Mouse (Mus musculus): ENCODE data around the gene Oaz1. TPM values are rescaled to one million over a fixed set of nuclear protein-coding genes. Genes with fewer than 3 reads are reported as not detected.

Gene Oaz1
- total RNA-seq, 2 experiments from 2014 or later: 414 to 433 TPM

DNA sequence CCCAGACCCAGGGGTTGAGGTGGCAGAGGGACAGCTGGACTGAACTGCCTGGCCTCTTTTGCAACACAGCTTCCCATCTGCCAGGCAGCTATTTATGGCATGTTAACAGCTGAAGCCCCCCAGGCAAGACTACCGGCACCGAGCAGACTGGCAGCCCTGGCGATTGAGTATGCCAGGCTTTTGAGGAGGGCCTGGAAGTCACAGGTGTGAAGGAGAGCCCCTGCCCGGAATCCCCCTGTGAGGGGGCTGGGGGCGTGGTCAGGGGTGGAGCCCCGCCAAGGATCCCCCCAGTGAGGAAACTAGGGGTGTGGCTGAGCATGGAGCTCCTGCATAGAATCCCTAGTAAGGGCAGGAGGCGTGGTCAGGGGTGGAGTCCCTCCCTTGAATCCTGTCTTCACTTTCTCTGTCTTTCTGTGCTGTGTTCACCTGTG lies 10.5 kb downstream of the Oaz1 start:
- no peak for DNase-seq (ENCODE audit: extremely low spot score in 1 of 2, low spot score in 2 of 2)
- intact Hi-C loops (cut with DNase I): no loop called here

DNA sequence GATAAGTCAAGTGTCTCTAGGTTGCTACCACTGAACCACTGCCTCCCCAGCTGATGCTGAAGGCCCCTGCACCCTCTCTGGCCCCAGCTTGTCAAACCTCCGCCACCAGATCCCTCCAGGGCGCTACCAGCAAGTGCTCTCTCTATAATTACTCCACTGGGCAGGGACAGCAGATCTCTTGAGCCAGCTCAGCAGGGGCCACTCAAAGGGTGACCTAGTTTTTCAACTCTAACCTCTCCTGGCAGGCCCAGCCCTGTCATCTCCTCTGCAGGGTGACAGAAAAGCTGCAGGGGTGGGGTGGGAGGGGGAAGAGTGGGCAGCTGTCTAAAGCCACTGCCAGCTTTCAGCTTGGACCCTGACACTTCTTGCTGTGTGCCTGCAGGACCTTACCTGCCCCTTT lies 11.4 kb downstream of the Oaz1 start:
- no peak for DNase-seq (ENCODE audit: extremely low spot score in 1 of 2, low spot score in 2 of 2)
- intact Hi-C loops (cut with DNase I): no loop called here

DNA sequence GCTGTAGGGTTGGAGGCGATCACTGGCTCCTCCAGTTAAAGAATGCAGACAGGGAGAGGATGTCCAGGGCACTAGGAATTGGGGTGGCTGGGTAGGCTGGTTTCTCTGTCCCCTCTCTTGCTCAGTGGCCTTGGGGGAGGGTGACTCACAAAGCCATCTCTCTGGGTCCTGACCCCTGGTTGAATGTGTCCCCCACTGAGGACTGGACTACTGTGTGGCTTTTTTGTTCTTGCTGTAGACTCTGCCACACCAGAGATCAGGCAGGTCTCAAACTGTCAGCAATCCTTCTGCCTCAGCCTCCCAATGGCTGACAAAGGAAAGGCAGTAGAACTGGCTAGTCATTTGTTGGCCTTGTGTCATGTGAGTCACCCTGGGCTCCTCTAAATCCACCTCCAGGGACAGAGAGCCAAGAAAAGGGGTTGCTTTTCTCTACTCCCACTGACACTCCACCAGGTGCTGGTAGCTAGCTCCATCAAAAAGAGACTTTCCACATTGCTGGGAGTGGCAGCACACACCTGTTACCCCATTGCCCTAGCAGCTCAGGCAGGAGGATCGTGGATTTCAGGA lies 12.0 kb downstream of the Oaz1 start:
- DNase-seq (ENCODE audit: extremely low spot score in 1 of 2, low spot score in 2 of 2): no peak
- intact Hi-C loops (cut with DNase I): no loop called here

DNA sequence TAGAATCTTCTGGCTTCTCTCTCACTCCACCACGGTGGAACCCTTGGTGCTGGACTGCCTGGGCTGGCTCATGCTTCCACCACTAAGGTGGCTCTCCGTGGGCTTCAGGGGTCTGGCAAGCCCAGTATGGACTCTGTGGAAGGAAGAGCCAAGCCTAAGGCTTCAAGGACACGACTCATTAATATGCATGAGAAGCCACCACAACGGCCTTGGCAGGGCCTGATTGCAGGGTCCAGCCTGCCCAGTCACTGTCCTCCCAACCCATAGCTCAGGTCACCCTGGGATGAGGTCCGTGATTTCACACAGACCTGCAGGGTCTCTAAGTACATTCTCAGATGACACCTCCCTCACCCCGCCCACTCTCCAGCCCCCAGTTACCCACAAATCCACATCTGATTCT lies 13.4 kb downstream of the Oaz1 start:
- intact Hi-C loops (cut with DNase I): no loop called here
- no peak for DNase-seq (ENCODE audit: extremely low spot score in 1 of 2, low spot score in 2 of 2)

DNA sequence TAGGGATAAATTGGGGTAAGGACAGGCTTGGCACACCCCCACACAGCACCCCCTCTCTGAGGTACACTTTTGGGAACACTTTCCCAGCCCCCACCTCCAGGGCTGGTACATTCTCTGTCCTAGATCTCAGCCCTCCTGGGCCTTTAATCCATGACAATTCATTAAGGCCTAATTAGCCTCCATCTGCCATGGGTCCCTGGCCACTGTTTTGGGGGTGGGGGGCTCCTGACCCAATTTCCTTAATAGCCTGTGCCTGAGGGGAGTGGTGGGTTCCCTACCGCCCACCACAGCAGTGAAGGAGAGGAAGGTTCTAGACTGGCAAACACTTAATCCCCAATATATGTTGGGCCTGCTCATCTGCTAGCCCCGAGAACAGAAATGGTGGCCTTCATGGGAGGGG lies 15.2 kb downstream of the Oaz1 start:
- intact Hi-C loops (cut with DNase I): no loop called here
- no peak for DNase-seq (ENCODE audit: extremely low spot score in 1 of 2, low spot score in 2 of 2)

DNA sequence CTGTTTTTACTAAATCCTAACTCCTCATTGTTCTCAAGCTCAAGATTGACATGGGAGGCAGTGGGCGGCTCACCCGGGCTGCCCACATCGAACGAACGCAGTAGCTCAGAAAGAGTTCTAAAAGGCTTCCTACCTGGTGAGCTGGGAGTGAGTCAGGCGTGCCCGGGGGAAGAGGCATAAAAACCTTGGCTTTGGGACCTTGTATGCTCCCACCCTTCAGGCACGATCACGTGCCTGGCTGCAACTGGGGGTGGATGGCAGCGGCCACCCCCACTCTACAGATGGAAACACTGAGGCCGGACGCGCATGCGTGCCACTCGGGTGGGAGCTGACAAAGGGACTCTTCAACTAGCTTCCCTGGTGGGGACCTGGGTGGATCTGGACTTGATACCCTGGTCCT lies 15.9 kb downstream of the Oaz1 start:
- intact Hi-C loops (cut with DNase I): no loop called here
- no peak for DNase-seq (ENCODE audit: extremely low spot score in 1 of 2, low spot score in 2 of 2)

DNA sequence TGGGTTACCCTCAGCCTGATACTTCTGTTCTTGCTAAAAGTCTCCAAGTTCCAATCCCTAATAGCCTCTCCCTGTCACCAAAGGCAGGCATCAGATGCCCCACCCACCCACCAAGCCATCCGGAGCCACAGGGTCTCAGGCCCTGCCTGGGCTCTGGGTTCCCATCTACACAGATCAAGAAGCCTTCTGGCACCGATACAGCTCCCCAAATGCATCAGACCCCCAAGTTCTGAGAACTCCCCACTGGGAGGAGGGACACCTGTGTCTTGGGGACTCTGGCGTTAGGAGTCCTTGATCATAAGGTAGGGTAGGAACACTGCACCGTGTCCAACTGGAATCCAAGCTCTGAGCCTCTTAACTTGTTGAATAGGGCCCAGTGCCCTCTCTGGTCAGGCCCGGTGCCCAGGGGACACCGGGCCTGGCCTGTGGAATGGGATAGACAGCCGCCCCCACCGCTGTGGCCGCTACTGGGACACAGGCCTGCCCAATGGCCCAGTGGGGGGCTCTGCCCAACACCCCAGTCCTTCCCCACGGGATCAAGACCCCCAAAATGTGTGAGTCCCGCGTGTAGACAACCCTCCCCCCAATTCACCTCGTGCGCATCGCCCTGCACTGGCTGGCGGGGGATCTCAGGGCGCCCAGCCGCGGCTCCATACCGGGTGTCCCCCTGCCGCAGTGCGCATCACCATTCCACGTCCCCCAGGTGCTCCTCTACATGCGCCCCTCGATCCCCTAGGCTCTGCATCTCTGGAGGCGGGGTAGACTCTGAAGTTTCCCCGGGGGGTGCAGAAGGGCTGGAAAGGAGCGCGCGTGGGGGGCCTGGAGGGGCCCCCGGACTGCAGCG lies 16.9 kb downstream of the Oaz1 start:
- intact Hi-C loops (cut with DNase I): no loop called here
- no peak for DNase-seq (ENCODE audit: extremely low spot score in 1 of 2, low spot score in 2 of 2)

DNA sequence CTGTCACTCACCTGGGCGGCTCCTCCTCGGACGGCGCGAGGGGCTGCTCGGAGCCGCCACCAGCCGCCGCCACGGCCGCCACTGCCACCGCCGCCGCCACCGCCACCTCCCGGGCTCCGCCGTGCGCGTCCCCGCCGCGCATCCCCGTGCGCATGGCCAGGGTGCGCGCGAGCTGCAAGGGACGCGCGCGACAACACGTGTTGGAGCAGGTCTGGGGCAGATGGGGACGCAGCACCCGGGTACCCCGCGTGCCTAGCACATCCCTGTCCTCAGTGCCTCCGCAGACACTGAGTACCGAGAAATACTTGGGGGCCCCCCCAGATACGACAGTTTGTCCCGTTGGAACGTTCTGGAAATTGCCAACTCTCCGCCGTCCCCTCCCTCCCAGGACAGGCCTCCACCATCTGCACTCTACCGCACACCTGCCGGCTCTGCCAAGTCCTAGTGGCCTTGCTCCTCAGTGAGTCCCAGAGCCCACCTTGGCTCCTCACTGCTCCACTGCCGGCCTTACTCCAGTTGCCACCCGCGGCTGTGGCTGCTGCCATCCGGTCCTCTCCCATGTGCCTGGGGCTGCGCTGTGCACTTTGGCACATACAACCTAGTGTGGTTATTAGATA lies 17.6 kb downstream of the Oaz1 start, which contains the start of gene Lingo3:
Gene Lingo3, minus strand, starts transcription at position 109 of the 617 bp plus-strand sequence.
- intact Hi-C loops (cut with DNase I): no loop called here
- peak in 1 of 2 experiments; percentile 78 for DNase-seq (ENCODE audit: extremely low spot score in 1 of 2, low spot score in 2 of 2)

DNA sequence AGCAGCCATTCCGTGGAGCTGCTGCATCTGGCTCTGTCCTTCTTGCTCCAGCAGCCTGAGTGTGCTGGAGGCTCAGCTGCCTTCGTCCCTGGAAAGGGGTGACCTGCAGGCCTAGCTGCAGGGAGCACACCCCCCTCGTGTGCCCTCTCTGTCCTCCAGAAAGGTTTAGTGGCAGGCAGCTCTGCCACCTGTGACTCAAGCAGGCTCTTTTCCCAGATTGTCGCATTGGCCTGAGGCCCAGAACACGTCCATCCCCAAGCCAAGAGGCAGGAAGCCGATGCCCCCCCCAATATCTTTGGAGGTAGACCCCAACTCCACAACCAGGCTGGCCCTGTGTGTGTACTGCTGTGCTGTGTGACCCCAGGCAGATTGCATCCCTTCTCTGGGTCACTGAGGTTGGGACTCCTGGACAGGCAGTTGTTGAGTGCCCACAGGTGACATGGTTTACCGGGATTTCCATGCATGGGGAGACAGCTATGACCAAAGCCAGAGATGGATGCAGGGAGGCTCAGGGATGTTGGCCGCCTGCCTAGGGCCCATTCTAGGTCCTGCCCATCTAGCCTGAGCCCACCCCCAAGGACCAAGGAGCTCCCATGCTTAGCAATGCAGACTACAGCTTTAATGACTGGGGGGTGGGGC lies 18.7 kb downstream of the Oaz1 start:
- no peak for DNase-seq (ENCODE audit: extremely low spot score in 1 of 2, low spot score in 2 of 2)
- intact Hi-C loops (cut with DNase I): no loop called here

DNA sequence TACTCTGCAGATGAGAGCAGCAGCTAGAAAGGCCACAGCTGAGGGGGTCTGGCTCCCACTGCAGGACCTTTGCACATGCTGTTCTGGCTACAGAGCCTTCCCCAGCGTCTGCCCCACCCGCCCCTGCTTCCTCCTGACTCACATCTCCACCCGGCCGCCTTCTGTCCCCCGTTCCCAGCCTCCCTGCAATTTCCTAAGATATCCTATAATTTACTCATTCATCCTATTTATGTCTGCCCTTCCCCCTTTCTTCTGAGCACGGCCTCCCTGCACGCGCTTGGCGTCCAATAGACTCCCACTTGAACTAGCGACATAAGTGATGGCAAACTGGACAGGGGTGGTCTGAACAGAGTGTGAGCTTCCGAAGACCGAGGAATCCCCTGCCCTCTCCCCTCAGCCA lies 19.3 kb downstream of the Oaz1 start:
- intact Hi-C loops (cut with DNase I): no loop called here
- DNase-seq (ENCODE audit: extremely low spot score in 1 of 2, low spot score in 2 of 2): no peak

DNA sequence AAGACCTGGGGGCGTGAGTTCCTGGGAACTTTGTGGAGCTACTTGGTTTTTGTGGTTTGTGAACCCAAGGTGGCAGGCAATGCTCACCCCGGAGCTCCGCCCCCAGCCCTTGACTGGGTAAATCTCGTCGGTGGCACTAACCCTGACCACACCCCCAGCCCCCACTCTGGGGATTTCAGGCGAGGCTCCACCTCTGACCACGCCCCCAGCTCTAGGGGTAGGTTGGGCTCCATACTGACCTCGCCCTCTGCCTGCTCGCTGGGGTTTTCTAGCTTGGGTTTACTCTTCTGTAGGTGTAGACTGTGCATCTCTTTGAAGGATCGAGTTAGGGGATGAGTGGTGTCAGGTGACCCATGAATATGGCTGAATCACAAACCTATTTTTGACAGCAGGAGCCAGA lies 22.1 kb downstream of the Oaz1 start:
- intact Hi-C loops (cut with DNase I): no loop called here
- peak in 1 of 2 experiments; percentile 74 for DNase-seq (ENCODE audit: extremely low spot score in 1 of 2, low spot score in 2 of 2)

DNA sequence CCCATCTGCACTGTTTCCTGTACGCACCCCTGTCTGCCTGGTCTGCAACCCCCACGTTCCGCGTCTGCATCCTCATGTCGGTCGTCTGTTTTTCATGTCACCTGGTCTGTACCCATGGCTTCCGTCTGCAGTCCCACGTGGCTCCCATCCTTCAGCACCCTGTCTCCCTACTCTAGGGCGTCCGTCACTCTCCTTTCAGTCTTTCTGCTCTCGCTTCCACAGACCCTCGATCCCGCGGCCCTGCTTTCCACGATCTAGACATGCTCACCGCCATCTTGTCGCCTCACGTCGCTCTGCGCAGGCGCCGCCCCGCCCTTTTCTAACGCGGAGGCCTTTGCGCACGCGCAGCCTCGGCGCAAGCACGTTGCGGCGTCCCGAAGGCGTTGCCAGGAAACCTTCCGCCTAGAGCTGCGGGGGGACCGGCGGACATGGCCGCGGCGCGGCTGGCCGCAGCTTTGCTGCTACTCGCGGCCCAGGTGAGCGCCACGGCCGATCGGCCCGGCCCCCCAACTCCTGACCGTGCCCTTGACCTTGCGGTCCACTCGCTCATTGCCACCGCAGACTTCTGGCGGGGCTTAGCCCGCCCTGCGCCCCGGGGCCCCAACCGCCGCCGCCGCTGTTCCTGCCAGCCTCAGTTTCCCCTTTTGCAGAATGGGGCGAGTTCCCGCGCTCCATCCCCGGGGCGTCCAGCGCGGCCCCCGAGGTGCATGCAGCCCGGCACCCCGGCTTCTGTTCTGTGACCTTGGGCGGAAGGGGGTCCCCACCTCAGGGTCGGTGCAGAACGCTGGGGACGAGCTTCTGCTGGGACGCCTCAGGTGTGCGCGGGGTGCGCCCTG lies 28.7 kb downstream of the Oaz1 start, which contains the start of the genes Lsm7 and Sppl2b:
Gene Lsm7, minus strand, starts transcription at position 297 of the 836 bp plus-strand sequence.
Gene Sppl2b, plus strand, starts transcription at position 363 of the 836 bp plus-strand sequence.
- intact Hi-C loops (cut with DNase I): no loop called here
- peak; percentile 93 to 97 for DNase-seq (ENCODE audit: extremely low spot score in 1 of 2, low spot score in 2 of 2)

DNA sequence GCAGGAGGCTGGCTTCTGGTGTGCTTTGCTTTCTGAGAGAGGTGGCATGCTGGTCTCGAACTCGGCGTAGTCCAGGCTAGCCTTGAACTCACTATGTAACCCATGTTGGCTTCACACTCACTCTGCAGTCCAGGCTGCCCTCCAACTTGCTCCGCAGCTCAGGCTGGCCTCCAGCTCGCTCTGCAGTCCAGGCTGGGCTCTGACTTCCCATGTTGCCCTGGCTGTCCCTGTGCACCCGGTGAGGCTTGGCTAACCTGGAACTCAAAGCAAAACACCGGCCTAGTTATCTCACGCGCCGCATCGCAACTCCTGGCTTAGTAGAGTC lies 29.3 kb downstream of the Oaz1 start:
- intact Hi-C loops (cut with DNase I): no loop called here
- DNase-seq (ENCODE audit: extremely low spot score in 1 of 2, low spot score in 2 of 2): no peak

DNA sequence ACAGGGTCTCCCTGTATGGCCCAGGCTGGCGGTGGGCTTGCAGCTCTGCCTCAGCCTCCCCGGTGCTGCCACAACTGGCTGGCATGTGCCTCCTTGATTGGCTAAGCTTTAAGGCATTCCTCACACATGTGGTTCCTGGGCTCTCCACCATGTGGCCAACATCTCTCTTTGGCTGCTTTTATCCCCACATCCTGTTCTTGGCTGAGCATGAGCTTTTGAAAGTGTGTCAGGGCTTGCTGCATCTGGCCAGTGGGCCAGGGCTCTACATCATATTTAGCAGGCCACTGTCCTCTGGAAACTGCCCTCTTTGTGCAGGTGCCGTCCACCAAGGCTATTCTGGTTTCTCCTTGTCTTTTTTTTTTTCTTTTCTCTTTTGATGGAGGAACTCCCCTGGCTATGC lies 29.8 kb downstream of the Oaz1 start:
- DNase-seq (ENCODE audit: extremely low spot score in 1 of 2, low spot score in 2 of 2): peak in 1 of 2 experiments; percentile 63
- intact Hi-C loops (cut with DNase I): no loop called here

DNA sequence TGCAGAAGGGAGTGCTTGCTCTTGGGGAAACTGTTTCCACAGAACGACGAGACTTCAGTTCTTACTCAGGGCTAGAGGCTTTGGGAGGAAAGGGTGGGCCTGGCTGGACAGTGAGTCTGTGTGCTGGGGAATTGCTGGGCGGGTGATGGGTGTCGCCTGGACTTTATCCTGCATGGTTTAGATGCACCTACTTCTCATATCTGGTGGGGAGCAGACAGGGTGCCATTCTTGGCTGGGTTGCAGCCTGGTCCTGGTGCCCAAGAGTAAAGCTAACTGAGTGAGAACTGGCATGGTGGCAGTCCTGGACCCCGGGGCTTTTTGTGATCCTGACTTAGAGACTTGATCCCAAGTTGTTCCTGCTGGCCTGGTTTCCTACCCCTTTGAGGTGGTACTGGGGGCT lies 30.5 kb downstream of the Oaz1 start:
- no peak for DNase-seq (ENCODE audit: extremely low spot score in 1 of 2, low spot score in 2 of 2)
- intact Hi-C loops (cut with DNase I): no loop called here

DNA sequence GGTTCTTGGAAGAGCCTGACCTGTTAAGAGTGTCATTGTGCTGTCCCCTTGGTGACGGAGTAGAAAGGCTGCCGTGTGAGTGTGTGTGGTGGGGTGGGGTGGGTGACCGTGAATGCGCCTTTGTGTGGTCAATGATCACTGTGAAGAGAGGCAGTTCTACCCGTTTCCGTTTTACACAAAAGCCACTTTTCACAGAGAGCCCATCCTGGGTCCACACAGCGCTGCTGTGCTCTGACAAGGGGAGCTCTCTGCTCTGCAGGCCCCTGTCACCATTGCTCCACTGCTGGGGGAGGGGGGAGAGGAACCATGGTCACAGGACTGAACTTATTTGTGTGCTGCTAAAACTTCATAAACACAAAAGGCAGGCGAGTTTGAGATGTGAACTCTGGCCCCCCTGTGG lies 30.9 kb downstream of the Oaz1 start:
- intact Hi-C loops (cut with DNase I): no loop called here
- DNase-seq (ENCODE audit: extremely low spot score in 1 of 2, low spot score in 2 of 2): no peak

DNA sequence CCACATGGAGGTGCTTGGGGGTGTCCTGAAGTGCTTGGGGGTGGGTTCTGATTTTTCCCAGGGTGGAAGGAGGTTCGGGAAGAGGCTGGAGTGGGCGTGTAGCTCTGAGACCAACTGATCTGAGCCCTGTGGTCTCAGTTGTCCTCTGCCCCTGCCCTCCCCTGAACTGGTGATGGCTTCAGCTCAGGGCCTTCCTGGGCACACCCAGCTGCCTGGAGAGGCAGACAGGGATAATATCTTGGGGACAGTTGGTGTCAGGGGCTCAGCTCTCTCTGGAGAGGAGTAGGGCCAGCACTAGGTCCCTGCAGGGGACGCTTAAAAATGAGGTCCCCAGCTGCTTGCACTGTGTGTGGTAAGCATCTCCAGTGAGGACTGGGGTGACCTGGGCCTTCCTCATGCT lies 31.4 kb downstream of the Oaz1 start:
- no peak for DNase-seq (ENCODE audit: extremely low spot score in 1 of 2, low spot score in 2 of 2)
- intact Hi-C loops (cut with DNase I): no loop called here

DNA sequence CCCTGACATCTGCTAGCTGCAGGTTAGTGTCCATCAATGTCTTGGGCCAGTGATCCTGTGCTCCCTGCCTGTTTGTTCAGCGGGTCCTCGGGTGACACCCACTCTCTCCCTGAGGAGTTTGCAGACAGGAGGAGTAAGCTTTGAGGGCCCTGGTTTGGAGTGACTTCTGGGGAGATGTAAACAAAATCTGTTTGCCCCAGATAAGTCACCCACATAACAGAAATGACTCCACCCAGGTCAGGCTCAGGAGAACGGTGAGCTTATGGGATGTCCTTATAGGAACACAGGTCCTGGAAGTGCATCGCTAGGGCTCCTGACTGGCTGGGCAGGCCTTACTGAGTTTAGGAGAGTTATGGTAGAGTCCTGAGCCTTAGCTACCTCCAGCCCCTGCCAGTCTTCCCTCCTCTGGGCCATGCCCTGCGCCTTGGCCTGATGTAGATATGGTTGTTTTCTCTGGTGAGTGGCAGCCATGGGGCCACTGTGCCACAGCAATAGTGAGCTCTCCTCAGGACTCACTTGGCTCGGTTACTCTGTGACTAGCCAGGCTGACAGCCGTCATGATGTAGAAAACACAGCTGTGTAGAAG lies 32.0 kb downstream of the Oaz1 start:
- intact Hi-C loops (cut with DNase I): no loop called here
- no peak for DNase-seq (ENCODE audit: extremely low spot score in 1 of 2, low spot score in 2 of 2)
